Mouse (Mus musculus) heart, embryonic 14.5 days (tissue): ENCODE data around the gene Ttc41. TPM values are rescaled to one million over a fixed set of nuclear protein-coding genes. Genes with fewer than 3 reads are reported as not detected.

Experiments
- ATAC-seq: fragments of 200-750 bp; cut with Nextera tagmentation; 2 replicates; pipeline ENCODE4 v1.8.0; 2017; ENCODE audit warnings: low read depth, moderate TSS enrichment; ENCODE audit not compliant: insufficient number of reproducible peaks, insufficient read depth, low FRiP score
- H3K27ac ChIP-seq, 2 experiments: fragments of 200-500 bp in 1 of 2; fragments of 300-500 bp in 1 of 2; sonication (generic) in 1 of 2; replicated peaks in 1 of 2; 2 replicates each; pipeline ENCODE4 v1.5.1; 2012 to 2014; ENCODE audit warnings: low read depth in 2 of 2, low read length in 2 of 2, control low read depth in 1 of 2, mild to moderate bottlenecking in 1 of 2, mixed read lengths in 1 of 2; ENCODE audit not compliant: control insufficient read depth in 1 of 2, insufficient read depth in 1 of 2
- H3K27me3 ChIP-seq: fragments of 300-500 bp; sonication (generic); 2 replicates; pipeline ENCODE4 v1.6.1; 2014; ENCODE audit warnings: mild to moderate bottlenecking, low read length, control low read depth; ENCODE audit not compliant: control insufficient read depth, insufficient read depth
- H3K36me3 ChIP-seq: fragments of 300-500 bp; sonication (generic); 2 replicates; pipeline ENCODE4 v1.6.1; 2014; ENCODE audit warnings: mild to moderate bottlenecking, control low read depth, low read length, mixed read lengths; ENCODE audit not compliant: control insufficient read depth, insufficient read depth
- H3K4me1 ChIP-seq, 2 experiments: fragments of 200-500 bp in 1 of 2; fragments of 300-500 bp in 1 of 2; sonication (generic) in 1 of 2; 2 replicates each; pipeline ENCODE4 v1.6.1; 2012 to 2014; ENCODE audit warnings: low read length in 2 of 2, control low read depth in 1 of 2, mixed read lengths in 1 of 2; ENCODE audit not compliant: control insufficient read depth in 2 of 2, insufficient read depth in 2 of 2
- H3K4me2 ChIP-seq: fragments of 300-500 bp; sonication (generic); 2 replicates; pipeline ENCODE4 v1.6.1; 2014; ENCODE audit warnings: mild to moderate bottlenecking, low read length
- H3K4me3 ChIP-seq, 2 experiments: fragments of 200-500 bp in 1 of 2; fragments of 300-500 bp in 1 of 2; sonication (generic) in 1 of 2; 2 replicates each; pipeline ENCODE4 v1.5.1; 2012 to 2014; ENCODE audit warnings: low read length in 2 of 2, mild to moderate bottlenecking in 2 of 2, control low read depth in 1 of 2, low read depth in 1 of 2, moderate library complexity in 1 of 2; ENCODE audit not compliant: control insufficient read depth in 1 of 2, insufficient read depth in 1 of 2
- H3K9ac ChIP-seq: fragments of 300-500 bp; sonication (generic); 2 replicates; pipeline ENCODE4 v1.6.1; 2014; ENCODE audit warnings: mild to moderate bottlenecking, low read length
- H3K9me3 ChIP-seq: fragments of 300-500 bp; sonication (generic); 2 replicates; pipeline ENCODE4 v1.6.1; 2016; ENCODE audit warnings: low read length, control low read depth; ENCODE audit not compliant: control insufficient read depth
- WGBS: fragments of 180-500 bp; shearing (Covaris S2); extraction: QIAGEN DNeasy Blood & Tissue Kit; methylation state at CpG from one replicate; pipeline ENCODE4 v1.1.7; 2014; 5-methylcytosine and 5-hydroxymethylcytosine counted together
- polyA plus RNA-seq: library from polyadenylated mRNA; unstranded; fragments of >200 nt; fragmentation: Nextera tagmentation; extraction: Ambion mirVana; gene quantifications from 2 replicates; pipeline ENCODE4 v1.2.1, GENCODE M21; 2014

The Ttc41 gene
- polyA plus RNA-seq, 1 experiment from 2014 or later: 1.5 TPM

DNA sequence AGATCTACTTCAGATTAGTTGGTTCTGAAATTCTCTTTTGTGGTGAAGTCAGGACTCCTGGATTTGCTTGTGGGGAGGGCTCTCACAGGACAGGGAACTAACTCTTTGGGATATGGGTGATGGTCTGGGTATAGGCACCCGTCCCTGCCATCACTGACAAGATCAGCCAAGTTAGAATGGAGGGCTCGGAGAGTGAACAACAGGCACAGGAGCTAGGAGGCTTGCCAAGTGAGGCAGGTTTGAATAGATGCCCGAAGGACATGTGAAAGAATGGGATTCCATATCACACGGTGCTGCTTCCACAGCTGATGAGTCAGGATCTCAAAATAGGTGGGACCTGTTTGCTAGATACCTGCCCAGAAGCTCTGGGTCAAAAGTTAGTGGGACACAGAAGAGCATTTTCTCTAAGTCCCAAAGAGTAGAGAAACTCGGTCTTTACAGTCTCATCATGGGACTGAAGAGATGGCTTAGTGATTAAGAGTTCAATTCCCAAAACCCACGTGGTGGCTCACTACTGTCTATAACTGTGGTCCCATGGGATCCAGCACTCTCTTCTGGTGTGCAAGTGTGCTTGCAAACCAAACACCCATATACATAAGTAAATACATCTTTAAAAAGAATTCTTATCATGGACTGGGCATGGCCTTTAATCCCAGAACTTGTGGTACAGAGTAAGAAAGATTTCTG, 50.3 kb downstream of the Ttc41 start:
- ATAC-seq: no peak
- Histone ChIP-seq H3K27ac (no peak overlapping the region), H3K27me3 (no peaks in the 10 kb centered on the region), H3K4me3 (no peak overlapping the region), H3K9me3 (no peaks in the 10 kb centered on the region), H3K4me1 (no peaks in the 10 kb centered on the region), H3K4me2 (no peak overlapping the region), H3K9ac (no peak overlapping the region), H3K36me3 (no peaks in the 10 kb centered on the region)
- WGBS: 61% methylated on average over 6 of the region's 6 CpGs

DNA sequence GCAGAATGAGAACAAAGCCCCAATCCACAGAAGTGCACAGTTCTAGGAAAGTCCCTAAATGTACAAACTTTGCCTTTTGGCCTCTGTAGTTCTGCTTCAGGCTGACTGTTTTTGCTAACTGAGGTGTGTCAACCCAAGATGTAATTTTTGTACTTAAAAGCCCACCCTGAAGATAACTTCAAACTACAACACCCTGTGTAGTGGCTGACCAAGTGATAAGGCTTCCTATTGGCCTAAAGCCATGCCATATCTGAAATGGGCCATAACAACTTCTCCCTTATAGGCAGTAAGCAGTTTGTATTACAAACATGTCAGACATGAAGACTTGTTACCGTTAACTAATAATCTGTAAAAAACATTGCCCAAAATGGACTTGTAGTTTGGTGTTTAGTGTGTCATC, 52.1 kb downstream of the Ttc41 start:
- H3K4me1 ChIP-seq: no peaks in the 10 kb centered on the region
- H3K27ac ChIP-seq: no peak overlapping the region
- no peak overlapping the region for H3K4me2 ChIP-seq
- no peak for ATAC-seq
- H3K9ac ChIP-seq: no peak overlapping the region
- no peak overlapping the region for H3K4me3 ChIP-seq
- H3K36me3 ChIP-seq: no peaks in the 10 kb centered on the region
- H3K27me3 ChIP-seq: no peaks in the 10 kb centered on the region
- no peaks in the 10 kb centered on the region for H3K9me3 ChIP-seq
- 92% methylated on average over 1 of the region's 1 CpGs for WGBS

DNA sequence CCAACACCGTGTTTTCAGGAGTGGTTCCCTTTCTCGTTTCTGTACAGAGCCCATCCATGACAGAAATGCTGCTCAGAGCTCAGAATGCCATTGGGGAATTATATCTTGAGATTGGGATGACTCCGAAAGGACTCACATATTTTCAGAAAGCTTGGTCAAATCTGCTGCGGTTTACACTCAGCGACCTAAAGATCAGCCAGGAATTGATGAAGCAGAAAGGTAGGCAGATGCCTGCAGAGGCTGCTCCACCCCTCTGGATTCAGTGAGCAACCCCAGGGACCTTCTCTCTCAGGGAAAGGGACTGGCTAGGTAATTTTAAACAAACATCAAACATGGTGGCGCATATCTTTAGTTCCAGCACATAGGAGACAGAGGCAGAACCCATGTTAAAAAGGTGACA, 52.6 kb downstream of the Ttc41 start:
- H3K4me2 ChIP-seq: no peak overlapping the region
- H3K4me3 ChIP-seq: no peak overlapping the region
- H3K4me1 ChIP-seq: no peaks in the 10 kb centered on the region
- no peak overlapping the region for H3K27ac ChIP-seq
- ATAC-seq: no peak
- H3K9ac ChIP-seq: no peak overlapping the region
- 86% methylated on average over 6 of the region's 6 CpGs for WGBS
- H3K9me3 ChIP-seq: no peaks in the 10 kb centered on the region
- no peaks in the 10 kb centered on the region for H3K36me3 ChIP-seq
- no peaks in the 10 kb centered on the region for H3K27me3 ChIP-seq

DNA sequence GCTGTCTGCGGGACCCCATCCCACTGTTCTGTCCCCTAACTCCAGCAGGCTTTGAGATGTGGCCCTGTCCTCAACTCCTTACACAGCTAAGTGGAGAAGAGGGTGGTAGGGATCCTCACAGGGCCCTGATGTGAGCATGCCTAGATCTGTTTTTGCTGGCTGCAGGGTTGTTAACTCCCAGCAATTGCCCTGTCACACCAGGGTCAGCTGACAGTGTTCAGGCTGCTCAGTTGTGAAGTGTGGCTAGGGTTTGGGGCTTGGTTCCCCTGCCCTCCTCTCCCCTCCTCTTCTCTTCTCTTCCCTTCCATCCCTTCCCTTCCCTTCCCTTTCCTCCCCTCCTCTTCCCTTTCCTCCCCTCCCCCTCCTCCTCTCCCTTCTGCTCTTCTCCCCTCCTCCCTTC, 55.6 kb downstream of the Ttc41 start:
- 0 out of 2 replicates have a peak, but pooled peaks have one; percentile 13 for ATAC-seq
- Histone ChIP-seq H3K4me3 (no peak overlapping the region), H3K9me3 (no peaks in the 10 kb centered on the region), H3K27me3 (no peaks in the 10 kb centered on the region), H3K4me1 (no peaks in the 10 kb centered on the region), H3K36me3 (no peaks in the 10 kb centered on the region), H3K9ac (no peak overlapping the region), H3K27ac (no peak overlapping the region), H3K4me2 (no peak overlapping the region)
- 79% methylated on average over 1 of the region's 1 CpGs for WGBS

DNA sequence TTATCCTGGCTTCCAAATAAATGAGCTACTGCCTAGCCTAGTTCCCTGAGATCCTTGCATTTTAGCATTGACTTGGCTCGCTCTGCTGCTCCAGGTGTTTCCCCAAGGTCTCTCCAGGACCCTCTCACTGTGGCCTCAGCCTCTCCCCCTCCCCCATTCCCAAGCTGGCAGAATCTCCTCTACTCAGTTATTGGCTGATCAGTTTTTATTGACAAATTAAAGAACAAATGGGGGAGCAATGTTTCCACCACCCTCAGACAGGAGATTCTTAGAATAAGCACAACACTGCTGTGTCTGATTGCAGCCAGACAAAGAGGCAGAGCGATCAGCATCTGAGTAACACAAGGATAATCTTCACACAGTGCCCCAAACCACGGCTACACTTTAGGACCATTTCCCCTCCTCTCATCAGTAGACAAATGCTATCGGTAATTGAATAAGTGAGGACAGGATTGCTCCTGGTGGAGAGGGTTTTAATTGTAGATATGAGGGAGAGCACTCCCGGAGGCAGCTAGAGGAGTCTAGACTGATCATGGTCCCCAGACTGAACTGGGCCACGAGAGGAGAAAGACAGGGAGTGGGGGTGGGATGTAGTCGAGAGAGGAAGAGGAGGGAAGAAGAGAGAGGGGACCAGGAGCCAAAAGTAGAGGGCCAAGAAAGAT, 56.2 kb downstream of the Ttc41 start:
- Histone ChIP-seq H3K27me3 (no peaks in the 10 kb centered on the region), H3K36me3 (no peaks in the 10 kb centered on the region), H3K9ac (no peak overlapping the region), H3K4me1 (no peaks in the 10 kb centered on the region), H3K4me3 (no peak overlapping the region), H3K27ac (no peak overlapping the region), H3K9me3 (no peaks in the 10 kb centered on the region), H3K4me2 (no peak overlapping the region)
- WGBS: 26% methylated on average over 7 of the region's 7 CpGs
- no peak for ATAC-seq

DNA sequence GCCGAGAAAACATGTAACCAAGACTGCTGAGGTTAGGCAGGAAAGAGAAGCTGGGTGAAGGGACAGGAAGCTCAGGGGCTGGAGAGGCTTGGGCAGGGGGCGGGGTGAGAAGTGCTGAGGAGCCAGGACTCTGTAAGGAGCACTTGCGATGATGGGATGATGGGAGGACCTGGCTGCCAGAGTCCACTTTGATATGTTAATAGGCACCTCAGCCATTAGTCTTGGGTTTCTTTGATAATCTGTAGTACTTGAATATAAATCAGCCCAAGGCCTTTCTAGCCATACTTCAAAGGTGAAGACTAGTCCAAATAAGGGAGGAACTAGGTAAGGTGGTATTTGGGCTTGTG, 56.7 kb downstream of the Ttc41 start:
- H3K36me3 ChIP-seq: no peaks in the 10 kb centered on the region
- no peak overlapping the region for H3K4me2 ChIP-seq
- no peak overlapping the region for H3K4me3 ChIP-seq
- no peak overlapping the region for H3K9ac ChIP-seq
- no peaks in the 10 kb centered on the region for H3K4me1 ChIP-seq
- 44% methylated on average over 3 of the region's 3 CpGs for WGBS
- no peaks in the 10 kb centered on the region for H3K27me3 ChIP-seq
- H3K9me3 ChIP-seq: no peaks in the 10 kb centered on the region
- ATAC-seq: no peak
- H3K27ac ChIP-seq: no peak overlapping the region

DNA sequence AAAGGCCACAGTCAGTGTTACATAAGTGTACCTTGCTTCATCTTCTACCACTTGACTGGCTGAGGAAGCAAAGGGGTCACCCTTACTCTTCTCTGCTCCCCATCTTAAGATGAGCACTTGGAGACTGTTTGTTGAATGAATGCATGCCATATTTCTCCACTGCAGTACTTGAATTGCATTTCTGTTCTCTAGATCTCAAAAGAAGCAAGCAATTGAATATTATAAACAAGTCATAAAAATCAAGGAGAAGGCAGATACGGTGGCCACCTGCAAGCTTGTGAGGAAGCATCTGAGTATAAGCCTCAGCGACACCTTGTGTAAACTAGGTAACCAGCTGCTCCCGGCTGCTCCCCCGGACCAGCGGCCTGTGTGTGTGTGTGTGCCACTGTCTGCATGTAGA, 58.1 kb downstream of the Ttc41 start, which contains the start of gene Gm49358:
Gm49358 (plus strand) TSS at position 301 of the 400 bp plus-strand sequence.
- H3K4me2 ChIP-seq: no peak within 1 kb of the TSS
- H3K4me1 ChIP-seq: no peaks in the 10 kb centered on the region
- H3K4me3 ChIP-seq: no peak within 1 kb of the TSS
- H3K27ac ChIP-seq: no peak within 1 kb of the TSS
- no peak for ATAC-seq
- no peak within 1 kb of the TSS for H3K9ac ChIP-seq
- H3K27me3 ChIP-seq: no peaks in the 10 kb centered on the region
- 90% methylated on average over 5 of the region's 5 CpGs for WGBS
- H3K36me3 ChIP-seq: no peaks in the 10 kb centered on the region
- H3K9me3 ChIP-seq: 0 out of 2 replicates have a peak, but pooled peaks cover 3% of the 10 kb centered on the region
